Mouse (Mus musculus): ENCODE data around the gene Gm21725. TPM values are rescaled to one million over a fixed set of nuclear protein-coding genes. Genes with fewer than 3 reads are reported as not detected.
"Not testable (repeated sequence)": the region's sequence is repeated elsewhere in the genome, so short reads cannot be mapped to it uniquely, and the experiment has no call there.

Gm21725 gene
- polyA plus RNA-seq (2014; fragmentation: Nextera tagmentation; extraction: Ambion mirVana) = not detected in 2 replicates

- no CpG with 5 or more reads among the region's 3 CpGs for WGBS
- not testable (repeated sequence) for ATAC-seq; H3K4me1 ChIP-seq (ENCODE audit: control insufficient read depth, insufficient read depth, low read length); H3K4me2 ChIP-seq (ENCODE audit: low read length); DNase-seq (ENCODE audit: low spot score); H3K27me3 ChIP-seq (replicated peaks; ENCODE audit: control insufficient read depth, insufficient read depth, low read length); H3K9ac ChIP-seq (ENCODE audit: low read length); H3K27ac ChIP-seq (ENCODE audit: low read depth, low read length); H3K36me3 ChIP-seq (ENCODE audit: control insufficient read depth, insufficient read depth, low read length); H3K4me3 ChIP-seq (ENCODE audit: low read depth, low read length); H3K9me3 ChIP-seq (replicated peaks; ENCODE audit: control insufficient read depth, low read length)
Measured at GRCm38 (mm10) chrY:13348963-13349362, at the start of gene Gm21725. TSS of gene Gm21725 (minus strand) at chrY:13349063.

Other genes with a start within 250 kb of the Gm21725 start
- gene Gm21891, start 215.6 kb downstream of the Gm21725 start, polyA plus RNA-seq (2014; fragmentation: Nextera tagmentation; extraction: Ambion mirVana) = not detected in 2 replicates
- gene Gm21425, start 187.1 kb downstream of the Gm21725 start, polyA plus RNA-seq (2014; fragmentation: Nextera tagmentation; extraction: Ambion mirVana) = not detected in 2 replicates
- not detected in 2 replicates for gene Gm21828, start 125.1 kb downstream of the Gm21725 start, polyA plus RNA-seq (2014; fragmentation: Nextera tagmentation; extraction: Ambion mirVana)
- not detected in 2 replicates for gene Gm21440, start 96.7 kb downstream of the Gm21725 start, polyA plus RNA-seq (2014; fragmentation: Nextera tagmentation; extraction: Ambion mirVana)
- not detected in 2 replicates for gene Gm21454, start 96.6 kb downstream of the Gm21725 start, polyA plus RNA-seq (2014; fragmentation: Nextera tagmentation; extraction: Ambion mirVana)
- gene Gm21866, start 116.5 kb upstream of the Gm21725 start, polyA plus RNA-seq (2014; fragmentation: Nextera tagmentation; extraction: Ambion mirVana) = not detected in 2 replicates
- gene Gm20773, start 145.0 kb upstream of the Gm21725 start, polyA plus RNA-seq (2014; fragmentation: Nextera tagmentation; extraction: Ambion mirVana) = not detected in 2 replicates

Data from forebrain, embryonic 14.5 days (tissue).